Mouse (Mus musculus) Patski (cell line): Measurements from ENCODE around the gene Pglyrp1. TPM values are rescaled to one million over a fixed set of nuclear protein-coding genes. Genes with fewer than 3 reads are reported as not detected.

Experiments used
- ATAC-seq: fragments of 100-300 bp; one replicate; pipeline ENCODE4 v1.8.0; 2021
- CTCF ChIA-PET: fragments of 350-600 bp; sonication (Branson Sonifier 250); formaldehyde crosslinking; loops from one replicate; lab custom pipeline; 2022; ENCODE audit warnings: inconsistent platforms; lab: Charles Lee
- POLR2A ChIA-PET: fragments of 350-600 bp; sonication (Branson Sonifier 250); formaldehyde crosslinking; loops from one replicate; lab custom pipeline; 2022; ENCODE audit warnings: antibody characterized with exemption, inconsistent platforms; lab: Charles Lee
- DNase-seq: peaks from one replicate; pipeline ENCODE4 v3.0.0-alpha.2; 2011; ENCODE audit warnings: low read depth, low spot score
- H3K27me3 ChIP-seq: fragments of 371-371 bp; one replicate; pipeline ENCODE4 v1.5.1; 2021
- CTCF ChIP-seq: fragments of 100-300 bp; IDR thresholded peaks from one replicate; pipeline ENCODE4 v1.5.1; 2021
- in situ Hi-C: fragments of 300-500 bp; cut with MboI; formaldehyde crosslinking; loops from 3 replicates; pipeline ENCODE4 v1.11.1; 2018; ENCODE audit warnings: low pct_unique_long_range_greater_than_20kb, mixed read lengths
- polyA plus RNA-seq: library from polyadenylated mRNA; unstranded; gene quantifications from one replicate; pipeline ENCODE4 v1.2.3, GENCODE M21; 2021

Pglyrp1 gene
- polyA plus RNA-seq, 1 experiment from 2014 or later: 0.33 TPM

DNA sequence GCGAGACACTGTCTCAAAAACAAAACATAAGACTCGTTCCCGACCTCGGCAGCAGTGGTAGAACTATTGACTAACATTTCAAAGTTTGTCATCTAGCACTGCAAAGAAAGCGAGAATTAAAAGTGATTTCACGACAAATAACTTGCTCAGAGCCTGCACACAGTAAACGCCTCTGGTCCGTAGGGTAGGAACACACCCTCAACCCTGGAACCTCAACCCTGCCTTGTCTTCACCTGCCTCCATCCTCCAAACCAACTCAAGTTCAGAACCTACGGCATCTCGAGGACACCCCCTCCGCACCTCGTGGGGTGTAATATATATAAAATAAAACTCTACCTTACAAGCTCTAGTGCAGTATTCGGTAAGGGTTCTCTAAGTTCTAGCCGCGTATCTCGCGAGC, 38.7 kb downstream of the Pglyrp1 start:
- no peak for TF ChIP-seq CTCF
- ATAC-seq: no peak
- in situ Hi-C loops: loop anchor here (5.0 kb wide), 1 partner anchor 43 kb away; no protein-coding TSS in a partner anchor
- ChIA-PET POLR2A (interaction anchor here (0.9 kb wide), 1 partner anchor 11 kb away, joined by 3 read pairs; no protein-coding TSS in a partner anchor), CTCF (interaction anchor here (2.0 kb wide), 1 partner anchor 17 kb away, joined by 7 read pairs; no protein-coding TSS in a partner anchor)
- no peak for DNase-seq
- no peaks in the 10 kb centered on the region for H3K27me3 ChIP-seq

DNA sequence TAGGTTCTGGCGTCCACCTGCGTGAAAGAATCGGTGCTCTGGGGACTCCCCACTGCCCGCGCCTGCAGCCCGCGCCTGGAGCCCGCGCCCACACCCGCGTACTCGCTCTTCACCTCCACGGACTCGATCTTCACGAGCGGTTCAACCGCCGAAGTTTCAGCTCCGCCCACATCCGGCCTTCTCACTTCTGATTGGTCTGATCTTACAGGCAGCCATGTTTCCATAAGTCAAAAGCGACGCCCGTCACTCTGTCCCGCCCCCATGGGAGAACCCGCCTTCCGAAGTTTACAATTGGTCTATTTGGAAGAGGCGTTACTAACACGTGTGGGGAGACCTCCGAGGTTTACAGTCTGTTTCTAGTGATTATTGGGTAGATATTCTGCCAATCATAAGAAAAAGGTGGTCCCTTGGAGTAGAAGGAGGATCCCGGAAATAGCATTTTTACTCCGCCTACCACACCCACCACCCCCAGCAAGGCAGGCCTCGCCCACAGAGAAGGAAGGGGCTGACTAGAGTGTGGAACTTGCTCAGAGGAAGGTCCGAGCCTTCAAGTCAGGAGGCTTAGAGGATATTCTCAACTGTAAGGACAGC, 39.2 kb downstream of the Pglyrp1 start, which contains the start of gene Ccdc61:
Gene Ccdc61 (minus strand): TSS at position 175 of the 591 bp plus-strand sequence.
- POLR2A ChIA-PET: interaction anchor here (0.9 kb wide), 1 partner anchor 11 kb away, joined by 3 read pairs; no protein-coding TSS in a partner anchor
- no peak for TF ChIP-seq CTCF
- DNase-seq (peak; percentile 97), ATAC-seq (peak; percentile 99)
- H3K27me3 ChIP-seq: no peaks in the 10 kb centered on the region
- CTCF ChIA-PET: interaction anchor here (1.2 to 2.0 kb wide), 2 partner anchors 8 to 17 kb away, joined by 3 to 7 read pairs; no protein-coding TSS in a partner anchor
- in situ Hi-C loops: loop anchor here (5.0 kb wide), 1 partner anchor 42 kb away; no protein-coding TSS in a partner anchor

DNA sequence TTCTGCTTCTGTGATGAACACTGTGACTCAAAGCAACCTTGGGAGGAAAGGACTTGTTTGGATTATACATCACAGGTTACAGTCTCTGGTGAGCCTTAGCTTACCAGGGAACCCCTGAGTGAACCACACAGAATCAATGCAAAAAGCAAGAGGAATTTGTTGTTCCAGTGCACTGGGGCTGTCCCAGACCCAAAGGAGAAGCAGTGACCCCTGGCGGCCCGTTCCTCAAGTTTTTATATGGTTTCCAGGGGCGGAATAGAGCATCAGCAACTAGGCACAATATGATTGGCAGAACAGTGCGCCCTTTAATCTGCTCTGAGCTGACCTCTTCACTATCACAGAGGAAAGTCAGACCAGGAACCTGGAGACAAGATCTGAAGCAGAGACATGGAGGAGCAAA, 45.1 kb downstream of the Pglyrp1 start:
- no peak for ATAC-seq

DNA sequence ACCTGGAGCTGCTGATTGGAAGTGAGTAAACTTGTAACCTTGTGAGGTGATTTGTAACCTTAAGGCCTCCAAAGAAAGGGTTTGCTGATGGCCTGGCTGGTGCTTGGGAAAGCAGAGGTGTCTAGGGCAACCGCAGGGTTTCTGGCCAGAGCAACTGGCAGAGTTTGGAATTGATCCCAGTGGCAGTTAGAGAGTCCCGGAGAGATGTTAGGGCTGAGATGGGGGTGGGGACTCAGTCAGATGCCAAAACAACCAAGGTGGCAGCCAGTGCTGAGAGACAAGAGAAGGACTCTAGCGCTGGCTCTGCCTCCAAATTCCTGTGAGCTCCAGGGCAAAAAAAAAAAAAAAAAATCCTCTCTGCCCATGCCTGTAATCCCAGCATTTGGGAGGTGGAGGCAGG, 46.8 kb downstream of the Pglyrp1 start:
- peaks cover 2% of the 10 kb centered on the region for H3K27me3 ChIP-seq
- ATAC-seq: no peak
- no peak for TF ChIP-seq CTCF
- in situ Hi-C loops: no loop called here
- ChIA-PET POLR2A (no interaction called here), CTCF (no interaction called here)
- DNase-seq: no peak

More for the DNA sequence above, 45.1 kb downstream of the Pglyrp1 start:
- in situ Hi-C loops: no loop called here
- no peak for TF ChIP-seq CTCF
- H3K27me3 ChIP-seq: peaks cover 2% of the 10 kb centered on the region
- ChIA-PET CTCF (no interaction called here), POLR2A (no interaction called here)
- DNase-seq: no peak

DNA sequence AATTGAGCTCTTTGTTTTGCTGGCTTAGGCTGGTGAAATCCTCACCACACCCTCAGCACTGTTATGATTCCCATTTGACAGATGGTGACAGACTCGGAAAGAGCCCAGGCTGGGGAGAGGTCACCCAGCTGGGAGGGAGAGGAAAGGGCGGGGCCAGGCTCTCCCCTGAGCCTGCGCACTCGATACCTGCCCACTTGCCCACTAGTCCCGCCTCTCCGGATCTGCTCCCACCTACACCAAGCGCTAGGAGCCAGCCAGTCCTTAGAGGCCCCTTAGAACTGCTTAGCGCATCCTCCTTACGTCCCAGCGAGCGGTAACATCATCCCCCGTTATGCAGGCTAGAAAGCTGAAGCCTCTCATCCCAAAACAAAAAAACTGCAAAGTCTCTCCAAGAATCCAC, 49.9 kb downstream of the Pglyrp1 start:
- ATAC-seq (no peak), DNase-seq (no peak)
- CTCF ChIA-PET: no interaction called here
- H3K27me3 ChIP-seq: peaks cover 23% of the 10 kb centered on the region
- POLR2A ChIA-PET: no interaction called here
- in situ Hi-C loops: no loop called here
- no peak for TF ChIP-seq CTCF

DNA sequence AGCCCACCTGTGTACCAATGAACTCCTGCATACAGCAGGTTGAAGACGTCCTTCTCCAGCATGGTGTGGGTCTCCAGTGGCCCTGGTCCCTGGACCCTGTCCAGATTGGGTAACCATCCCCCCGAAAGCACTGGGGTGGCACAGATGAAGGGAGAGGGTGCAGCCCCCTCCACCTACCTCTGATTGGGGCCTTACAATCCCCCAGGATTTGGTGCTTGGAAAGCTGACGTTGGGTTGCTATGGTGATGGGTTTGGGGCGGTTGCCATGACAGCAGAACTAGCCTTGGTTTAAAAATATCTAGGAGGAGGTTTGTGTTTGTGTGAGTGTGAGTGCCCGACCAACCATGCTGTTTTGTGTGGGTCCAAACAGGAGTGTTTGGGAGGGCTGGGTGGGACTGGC, 51.7 kb downstream of the Pglyrp1 start:
- in situ Hi-C loops: no loop called here
- DNase-seq (no peak), ATAC-seq (no peak)
- ChIA-PET CTCF (no interaction called here), POLR2A (no interaction called here)
- H3K27me3 ChIP-seq: peaks cover 37% of the 10 kb centered on the region
- TF ChIP-seq CTCF: no peak

DNA sequence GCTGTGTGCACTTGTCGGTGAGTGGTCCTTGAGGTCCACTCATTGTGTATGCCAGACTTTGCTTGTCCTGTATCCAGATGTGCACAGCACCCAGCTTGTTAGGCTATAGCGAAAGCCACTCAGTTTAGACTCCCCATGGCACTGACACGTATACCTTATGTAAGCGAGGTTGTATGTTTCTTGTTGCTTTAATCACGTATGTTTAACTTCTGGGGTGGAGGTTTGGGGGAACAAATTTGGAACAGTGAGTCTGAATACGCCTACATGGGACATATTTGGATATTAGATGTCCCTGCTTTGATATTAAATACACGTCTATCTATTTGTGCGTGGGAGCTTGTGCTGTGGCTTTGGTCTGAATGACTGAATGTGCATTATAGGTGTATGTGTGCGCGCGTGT, 52.1 kb downstream of the Pglyrp1 start:
- peaks cover 39% of the 10 kb centered on the region for H3K27me3 ChIP-seq
- DNase-seq: no peak
- ATAC-seq: no peak
- ChIA-PET POLR2A (no interaction called here), CTCF (no interaction called here)
- no peak for TF ChIP-seq CTCF
- in situ Hi-C loops: no loop called here

DNA sequence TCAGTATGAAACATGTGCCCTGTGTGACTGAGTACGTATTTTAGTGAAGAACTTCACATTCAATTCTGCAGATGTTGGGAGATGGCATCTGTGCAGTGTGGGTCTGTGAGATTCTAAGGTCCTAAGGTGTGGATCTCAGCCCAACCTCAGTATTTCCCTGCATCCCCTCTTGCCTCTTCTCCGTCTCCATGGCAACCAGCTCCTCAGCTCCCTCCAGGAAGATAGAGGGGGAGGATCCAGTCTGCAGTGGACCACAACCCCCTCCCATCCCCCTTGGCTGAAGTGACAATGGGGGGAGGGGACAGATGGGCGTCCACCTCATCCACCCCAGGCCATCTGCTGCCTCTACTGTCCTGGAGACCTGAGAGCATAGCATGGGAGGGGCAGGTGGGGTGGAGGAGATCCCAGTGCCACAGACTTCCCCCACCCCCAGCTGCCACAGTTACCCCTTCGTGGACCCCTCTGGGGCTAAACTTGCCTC, 52.6 kb downstream of the Pglyrp1 start:
- POLR2A ChIA-PET: no interaction called here
- in situ Hi-C loops: no loop called here
- DNase-seq (no peak), ATAC-seq (no peak)
- H3K27me3 ChIP-seq: peaks cover 39% of the 10 kb centered on the region
- CTCF ChIA-PET: no interaction called here
- no peak for TF ChIP-seq CTCF

DNA sequence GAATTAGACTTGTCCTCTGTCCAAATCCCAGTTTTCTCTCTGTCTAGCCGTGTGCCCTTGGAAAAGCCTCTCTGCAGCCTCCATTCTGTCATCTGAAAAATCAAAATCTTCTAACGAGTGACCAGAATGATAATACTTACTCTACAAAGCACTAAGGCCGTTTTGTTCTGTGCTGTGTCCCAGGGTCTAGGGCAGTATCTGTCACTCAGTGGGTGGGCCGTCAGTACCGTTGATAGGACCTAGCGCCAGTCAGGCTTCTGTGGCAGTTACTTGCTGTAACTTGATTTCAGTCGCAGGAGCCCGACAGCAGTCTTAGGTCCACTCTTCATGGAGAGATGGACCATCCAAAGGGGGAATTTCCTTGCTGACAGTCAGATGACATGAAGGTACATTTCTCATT, 53.2 kb downstream of the Pglyrp1 start:
- no peak for TF ChIP-seq CTCF
- ChIA-PET POLR2A (no interaction called here), CTCF (no interaction called here)
- H3K27me3 ChIP-seq: peaks cover 39% of the 10 kb centered on the region
- DNase-seq (no peak), ATAC-seq (no peak)
- in situ Hi-C loops: no loop called here

DNA sequence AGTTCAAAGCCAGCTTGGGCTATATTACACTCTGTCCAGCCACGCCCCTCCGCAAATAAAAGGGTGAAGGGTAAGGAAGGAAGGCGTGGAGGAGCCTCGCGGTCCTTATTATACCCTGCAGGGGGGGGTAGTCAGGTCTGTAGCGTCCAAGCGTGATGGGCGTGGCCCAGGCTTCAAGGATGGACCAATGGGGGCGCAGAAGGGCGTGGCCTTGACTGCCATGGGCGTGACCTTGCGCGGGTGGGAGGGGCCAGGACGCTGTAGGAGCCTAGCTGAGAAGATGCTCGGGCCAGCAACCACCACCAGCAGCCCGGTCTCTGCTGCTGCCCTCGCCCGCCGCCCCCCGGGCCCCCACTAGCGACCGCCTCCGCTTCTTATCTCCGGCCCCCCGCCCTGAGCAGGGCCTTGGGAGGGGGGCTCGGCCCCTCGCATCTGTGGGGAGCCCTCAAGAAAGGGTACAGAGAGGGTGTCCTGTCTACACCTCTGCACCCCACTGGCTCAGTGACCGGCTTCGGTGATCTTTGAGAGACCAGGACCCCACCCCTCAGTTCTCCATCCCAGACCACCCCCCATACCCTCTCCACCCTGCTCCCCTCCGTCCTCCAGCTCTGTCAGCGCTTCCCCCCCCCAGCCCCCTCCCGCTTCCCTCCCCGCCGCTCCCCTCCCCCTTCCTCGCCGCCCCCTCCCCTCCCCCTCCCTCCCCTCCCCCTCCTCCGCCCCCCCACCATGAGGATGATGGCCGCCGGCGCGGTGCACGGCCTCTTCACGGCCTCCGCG, 54.2 kb downstream of the Pglyrp1 start, which contains the start of gene Nova2:
Gene Nova2 (plus strand): TSS at position 727 of the 777 bp plus-strand sequence.
- in situ Hi-C loops: no loop called here
- POLR2A ChIA-PET: no interaction called here
- CTCF ChIA-PET: no interaction called here
- no peak for TF ChIP-seq CTCF
- H3K27me3 ChIP-seq: peaks cover 39% of the 10 kb centered on the region
- DNase-seq (no peak), ATAC-seq (peak; percentile 72)
